Mouse (Mus musculus) limb, embryonic 15.5 days (tissue): ENCODE results near the gene Hpcal1. TPM values are rescaled to one million over a fixed set of nuclear protein-coding genes. Genes with fewer than 3 reads are reported as not detected.

Source experiments
- ATAC-seq: fragments of 200-750 bp; cut with Nextera tagmentation; 2 replicates; pipeline ENCODE4 v1.8.0; 2017; ENCODE audit warnings: low read depth, moderate TSS enrichment; ENCODE audit not compliant: insufficient number of reproducible peaks, low FRiP score, low TSS enrichment
- H3K27ac ChIP-seq: fragments of 300-500 bp; sonication (generic); 2 replicates; pipeline ENCODE4 v1.5.1; 2015; ENCODE audit warnings: moderate library complexity, mild to moderate bottlenecking, inconsistent platforms
- H3K27me3 ChIP-seq: fragments of 300-500 bp; sonication (generic); 2 replicates; pipeline ENCODE4 v1.6.1; 2015; ENCODE audit warnings: inconsistent platforms
- H3K36me3 ChIP-seq: fragments of 300-500 bp; sonication (generic); 2 replicates; pipeline ENCODE4 v1.6.1; 2015; ENCODE audit warnings: inconsistent platforms
- H3K4me1 ChIP-seq: fragments of 300-500 bp; sonication (generic); 2 replicates; pipeline ENCODE4 v1.6.1; 2015; ENCODE audit warnings: inconsistent platforms
- H3K4me2 ChIP-seq: fragments of 300-500 bp; sonication (generic); 2 replicates; pipeline ENCODE4 v1.6.1; 2015; ENCODE audit warnings: mild to moderate bottlenecking, inconsistent platforms
- H3K4me3 ChIP-seq: fragments of 300-500 bp; sonication (generic); 2 replicates; pipeline ENCODE4 v1.5.1; 2015; ENCODE audit warnings: mild to moderate bottlenecking, inconsistent platforms
- H3K9ac ChIP-seq: fragments of 300-500 bp; sonication (generic); 2 replicates; pipeline ENCODE4 v1.6.1; 2015; ENCODE audit warnings: inconsistent platforms
- H3K9me3 ChIP-seq: fragments of 300-500 bp; sonication (generic); 2 replicates; pipeline ENCODE4 v1.6.1; 2016; ENCODE audit warnings: inconsistent platforms
- WGBS: fragments of 180-500 bp; shearing (Covaris S2); methylation state at CpG from one replicate; pipeline ENCODE4 v1.1.7; 2015; 5-methylcytosine and 5-hydroxymethylcytosine counted together
- polyA plus RNA-seq: library from polyadenylated mRNA; unstranded; fragments of >200 nt; fragmentation: Nextera tagmentation; extraction: Ambion mirVana; gene quantifications from 2 replicates; pipeline ENCODE4 v1.2.1, GENCODE M21; 2015

The Hpcal1 gene
- polyA plus RNA-seq, 1 experiment from 2014 or later, result 39.1 TPM

DNA sequence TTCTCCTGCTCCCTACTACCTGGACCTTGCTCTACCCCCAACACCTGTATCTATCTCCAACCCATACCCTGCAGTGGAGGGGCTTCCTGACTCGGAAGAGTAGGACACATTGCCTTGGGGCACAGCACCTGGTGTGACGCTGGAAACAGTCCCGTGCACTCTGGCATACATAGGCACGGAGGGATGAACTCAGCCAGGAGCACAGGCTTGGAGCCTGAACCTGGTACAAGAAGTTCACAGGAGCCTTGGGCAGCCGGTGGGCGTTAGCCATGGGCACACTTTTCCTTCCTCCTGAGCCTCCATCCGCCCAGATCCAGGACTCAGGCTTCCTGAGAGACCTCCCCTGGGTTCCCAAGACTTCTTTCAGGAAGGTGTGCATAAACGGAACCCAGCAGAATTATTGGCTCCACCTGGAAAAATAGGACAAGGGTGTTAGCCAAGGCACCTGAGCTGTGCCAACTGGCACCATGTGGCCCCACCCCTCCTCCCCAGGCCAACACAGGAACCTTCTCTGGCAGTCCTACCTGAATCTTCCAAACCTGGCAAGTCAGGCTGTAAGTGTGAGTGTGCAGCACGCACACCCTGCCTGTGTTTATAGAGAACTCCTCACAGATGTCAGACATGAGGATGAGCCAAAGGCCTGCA lies 26.5 kb upstream of the Hpcal1 start:
- no peak overlapping the region for H3K4me3 ChIP-seq
- WGBS, result 60% methylated on average over 9 of the region's 9 CpGs
- no peak for ATAC-seq
- H3K9me3 ChIP-seq, result no peaks in the 10 kb centered on the region
- peaks cover 19% of the 10 kb centered on the region for H3K4me1 ChIP-seq
- H3K4me2 ChIP-seq, result no peak overlapping the region
- no peak overlapping the region for H3K9ac ChIP-seq
- no peaks in the 10 kb centered on the region for H3K27me3 ChIP-seq
- H3K36me3 ChIP-seq, result no peaks in the 10 kb centered on the region
- H3K27ac ChIP-seq, result no peak overlapping the region

DNA sequence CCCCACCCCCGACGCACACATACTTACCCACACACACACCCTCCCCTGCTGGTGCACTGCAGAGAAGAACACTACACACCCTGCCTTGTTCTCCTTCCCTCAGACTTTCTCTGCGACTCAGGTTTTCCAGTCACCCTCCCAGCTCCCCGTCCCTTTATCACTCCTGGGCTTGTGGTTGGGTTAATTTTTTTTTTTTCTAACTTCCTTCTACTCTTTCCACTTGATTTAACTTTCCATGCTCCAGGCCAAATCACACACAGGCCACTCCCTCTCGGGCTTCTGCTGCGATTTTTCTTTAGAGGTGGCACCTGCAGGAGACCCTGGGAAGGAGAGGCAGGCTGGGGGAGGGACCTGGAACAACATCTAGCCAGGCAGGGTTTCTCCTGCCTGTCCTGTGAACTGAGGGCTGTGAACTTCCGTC lies 24.7 kb upstream of the Hpcal1 start:
- no peak for ATAC-seq
- H3K27me3 ChIP-seq, result no peaks in the 10 kb centered on the region
- no peaks in the 10 kb centered on the region for H3K9me3 ChIP-seq
- WGBS, result 42% methylated on average over 7 of the region's 7 CpGs
- no peaks in the 10 kb centered on the region for H3K36me3 ChIP-seq
- H3K9ac ChIP-seq, result no peak overlapping the region
- no peak overlapping the region for H3K4me3 ChIP-seq
- H3K4me1 ChIP-seq, result peaks cover 19% of the 10 kb centered on the region
- H3K27ac ChIP-seq, result 0 out of 2 replicates have a peak overlapping the region, but pooled peaks have one; percentile 22
- no peak overlapping the region for H3K4me2 ChIP-seq

DNA sequence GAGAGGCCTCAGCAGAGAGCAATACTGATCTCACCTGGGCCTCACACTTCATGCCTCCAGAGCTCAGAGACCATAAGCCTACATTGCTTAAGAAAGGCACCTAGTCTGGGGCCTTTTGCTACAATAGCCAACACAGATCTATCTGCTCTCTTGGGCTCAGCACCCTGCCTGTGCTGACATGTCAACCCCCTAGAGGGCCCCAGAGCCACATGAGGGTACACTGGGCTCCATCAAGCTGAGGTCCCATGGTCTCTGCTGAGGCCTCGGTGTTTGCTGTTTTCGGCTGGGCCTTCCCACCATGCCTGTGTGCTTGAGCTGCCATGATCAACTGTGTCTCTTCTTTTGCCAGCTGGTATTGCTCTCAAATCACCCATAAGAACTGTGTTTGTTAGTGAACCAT lies 24.0 kb upstream of the Hpcal1 start:
- ATAC-seq, result no peak
- Histone ChIP-seq H3K4me2 (no peak overlapping the region), H3K9ac (no peak overlapping the region), H3K4me3 (no peak overlapping the region), H3K27ac (no peak overlapping the region), H3K4me1 (peaks cover 15% of the 10 kb centered on the region), H3K36me3 (no peaks in the 10 kb centered on the region), H3K27me3 (no peaks in the 10 kb centered on the region), H3K9me3 (no peaks in the 10 kb centered on the region)
- 68% methylated on average over 2 of the region's 2 CpGs for WGBS

DNA sequence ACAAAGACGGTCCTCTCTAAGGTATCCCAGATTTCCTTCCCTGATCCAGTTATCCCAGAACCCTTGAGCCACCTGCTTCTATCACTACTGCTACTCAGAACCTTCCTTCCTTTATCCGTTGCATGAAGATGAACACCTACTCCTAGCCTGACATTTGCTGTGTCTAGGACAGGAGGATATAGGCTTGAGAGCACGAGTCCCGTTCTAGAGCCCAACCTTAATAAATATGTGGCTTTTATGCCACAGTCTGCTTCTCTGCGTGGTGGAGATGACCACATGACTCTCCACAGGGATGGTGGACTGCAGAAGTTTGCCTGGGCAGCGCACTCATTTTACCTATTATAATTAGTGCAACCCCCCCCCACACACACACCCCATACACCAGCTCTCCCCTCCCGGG lies 16.9 kb upstream of the Hpcal1 start:
- Histone ChIP-seq H3K36me3 (no peaks in the 10 kb centered on the region), H3K4me1 (0 out of 2 replicates have a peak, but pooled peaks cover 3% of the 10 kb centered on the region), H3K4me3 (no peak overlapping the region), H3K4me2 (no peak overlapping the region), H3K9me3 (no peaks in the 10 kb centered on the region), H3K27me3 (no peaks in the 10 kb centered on the region), H3K27ac (no peak overlapping the region), H3K9ac (no peak overlapping the region)
- ATAC-seq, result no peak
- WGBS, result 50% methylated on average over 7 of the region's 7 CpGs

DNA sequence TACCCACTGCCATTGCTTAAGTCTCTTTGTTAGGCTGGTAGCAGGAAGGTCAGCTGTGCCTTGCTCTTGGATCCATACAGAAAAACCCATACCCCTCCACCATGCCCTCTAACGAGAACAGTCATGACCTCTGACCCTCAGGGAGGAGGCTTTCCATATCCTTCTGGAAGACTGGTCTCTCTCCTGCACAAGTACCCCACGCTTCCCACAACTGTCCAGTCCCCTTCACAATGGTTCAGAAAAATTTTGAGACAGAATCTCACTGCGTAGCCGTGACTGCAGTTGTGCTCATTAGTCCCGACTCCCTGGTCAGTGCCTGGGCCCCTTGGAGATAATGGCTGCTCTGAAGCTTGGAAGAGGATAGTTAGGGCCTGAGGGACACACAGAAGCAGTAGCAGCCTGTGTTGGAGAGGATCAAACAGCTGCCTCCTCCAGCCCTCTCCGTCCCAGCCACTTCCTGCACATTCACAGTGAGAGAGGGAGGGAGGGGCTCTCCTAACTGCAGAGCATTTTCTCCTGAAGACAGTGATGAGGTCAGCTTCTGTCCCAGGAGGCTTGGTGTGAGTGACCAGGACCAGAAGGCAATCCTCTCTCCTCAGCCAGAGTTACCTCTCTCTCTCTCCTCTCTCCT lies 16.4 kb upstream of the Hpcal1 start:
- no peak overlapping the region for H3K4me3 ChIP-seq
- ATAC-seq, result no peak
- no peak overlapping the region for H3K4me2 ChIP-seq
- no peak overlapping the region for H3K27ac ChIP-seq
- 41% methylated on average over 6 of the region's 6 CpGs for WGBS
- H3K4me1 ChIP-seq, result 0 out of 2 replicates have a peak, but pooled peaks cover 3% of the 10 kb centered on the region
- H3K36me3 ChIP-seq, result no peaks in the 10 kb centered on the region
- H3K9me3 ChIP-seq, result no peaks in the 10 kb centered on the region
- H3K9ac ChIP-seq, result no peak overlapping the region
- no peaks in the 10 kb centered on the region for H3K27me3 ChIP-seq

DNA sequence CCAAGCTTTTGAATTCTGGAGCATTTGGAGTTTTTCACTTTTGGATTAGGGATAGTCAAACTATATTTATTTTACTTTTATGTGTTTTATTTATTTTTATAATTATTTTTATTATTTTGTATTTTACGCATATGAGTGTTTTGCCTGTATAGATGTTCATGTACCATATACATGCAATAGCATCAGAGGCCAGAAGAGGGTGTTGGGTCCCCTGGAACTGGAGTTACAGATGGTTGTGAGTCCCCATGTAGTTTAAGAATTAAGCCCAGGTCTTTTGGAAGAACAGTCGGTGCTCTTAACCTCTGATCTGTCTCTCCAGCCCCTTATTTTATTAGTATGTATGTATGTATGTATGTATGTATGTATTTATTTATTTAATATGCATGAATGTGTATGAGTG lies 12.9 kb upstream of the Hpcal1 start:
- Histone ChIP-seq H3K4me1 (0 out of 2 replicates have a peak, but pooled peaks cover 3% of the 10 kb centered on the region), H3K9ac (no peak overlapping the region), H3K4me2 (no peak overlapping the region), H3K27me3 (no peaks in the 10 kb centered on the region), H3K36me3 (no peaks in the 10 kb centered on the region), H3K9me3 (no peaks in the 10 kb centered on the region), H3K4me3 (no peak overlapping the region), H3K27ac (no peak overlapping the region)
- no peak for ATAC-seq
- whole genome bisulfite sequencing, result 80% methylated on average over 2 of the region's 2 CpGs

DNA sequence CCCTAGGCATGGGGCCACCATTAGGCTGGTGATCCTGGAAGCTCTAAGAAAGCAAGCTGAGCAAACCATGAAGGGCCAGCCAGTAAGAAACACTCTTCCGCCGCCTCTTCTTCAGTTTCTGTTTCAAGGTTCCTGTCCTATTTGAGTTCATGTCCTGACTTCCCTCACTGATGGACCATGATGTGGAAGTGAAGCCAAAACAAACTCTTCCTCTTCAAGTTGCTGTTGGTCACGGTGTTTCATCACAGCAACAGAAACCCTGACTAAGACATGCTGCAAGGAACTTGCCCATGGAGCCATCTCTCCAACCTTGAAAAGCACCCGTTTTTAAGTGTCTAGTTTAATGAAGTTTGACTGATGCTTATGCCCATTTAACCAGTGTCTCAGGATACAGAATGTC lies 11.1 kb upstream of the Hpcal1 start:
- H3K9ac ChIP-seq, result no peak overlapping the region
- no peak overlapping the region for H3K4me2 ChIP-seq
- no peaks in the 10 kb centered on the region for H3K4me1 ChIP-seq
- no peak overlapping the region for H3K27ac ChIP-seq
- 87% methylated on average over 4 of the region's 4 CpGs for WGBS
- no peaks in the 10 kb centered on the region for H3K36me3 ChIP-seq
- no peak overlapping the region for H3K4me3 ChIP-seq
- no peaks in the 10 kb centered on the region for H3K9me3 ChIP-seq
- ATAC-seq, result no peak
- H3K27me3 ChIP-seq, result no peaks in the 10 kb centered on the region

DNA sequence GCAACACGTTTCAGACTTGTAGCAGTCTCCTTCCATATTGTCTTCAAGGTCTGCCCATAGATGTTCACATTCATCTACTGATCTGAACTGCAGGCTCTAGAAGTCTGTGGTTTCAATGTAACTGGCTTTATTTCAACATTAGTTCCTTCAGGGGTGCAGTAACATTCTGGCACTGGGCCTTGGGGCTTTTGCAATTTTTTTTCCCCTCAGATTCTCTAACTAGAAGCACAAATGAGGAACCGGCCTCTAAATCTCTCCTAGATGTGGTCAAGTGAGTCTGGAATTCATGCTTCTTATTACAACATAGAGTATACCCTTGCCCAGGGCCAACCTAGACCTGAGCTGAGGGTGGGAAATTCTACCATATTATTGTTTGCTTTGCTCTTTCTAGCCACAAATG lies 8.5 kb upstream of the Hpcal1 start:
- WGBS, result 85% methylated on average over 2 of the region's 2 CpGs

DNA sequence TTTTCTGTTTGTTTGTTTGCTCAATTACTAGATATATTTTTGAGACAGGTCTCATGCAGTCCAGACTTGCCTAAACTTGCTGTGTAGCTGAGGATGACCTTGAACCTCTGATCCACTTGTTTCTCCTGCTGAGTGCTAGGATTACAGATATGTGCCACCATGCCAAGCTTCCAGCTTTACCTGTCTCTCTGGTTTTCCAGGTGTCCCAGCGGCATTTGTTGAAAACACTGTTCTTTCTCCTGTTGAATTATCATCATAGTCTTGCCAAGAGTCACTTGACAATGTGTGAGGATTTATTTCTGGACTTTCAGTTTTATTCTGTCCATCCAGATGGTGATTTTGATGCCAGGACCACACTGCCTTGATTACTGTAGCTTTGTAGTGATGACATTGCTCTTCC lies 6.3 kb upstream of the Hpcal1 start:
- 85% methylated on average over 1 of the region's 1 CpGs for WGBS
- no peaks in the 10 kb centered on the region for H3K4me1 ChIP-seq
- no peak overlapping the region for H3K4me2 ChIP-seq
- no peak for ATAC-seq
- no peaks in the 10 kb centered on the region for H3K36me3 ChIP-seq
- no peaks in the 10 kb centered on the region for H3K27me3 ChIP-seq
- H3K4me3 ChIP-seq, result no peak overlapping the region
- H3K27ac ChIP-seq, result no peak overlapping the region
- no peaks in the 10 kb centered on the region for H3K9me3 ChIP-seq
- no peak overlapping the region for H3K9ac ChIP-seq

More for the DNA sequence above, 8.5 kb upstream of the Hpcal1 start:
- H3K27ac ChIP-seq, result no peak overlapping the region
- no peaks in the 10 kb centered on the region for H3K9me3 ChIP-seq
- H3K4me2 ChIP-seq, result no peak overlapping the region
- H3K27me3 ChIP-seq, result no peaks in the 10 kb centered on the region
- no peak overlapping the region for H3K4me3 ChIP-seq
- H3K4me1 ChIP-seq, result no peaks in the 10 kb centered on the region
- no peak for ATAC-seq
- H3K9ac ChIP-seq, result no peak overlapping the region
- H3K36me3 ChIP-seq, result no peaks in the 10 kb centered on the region

DNA sequence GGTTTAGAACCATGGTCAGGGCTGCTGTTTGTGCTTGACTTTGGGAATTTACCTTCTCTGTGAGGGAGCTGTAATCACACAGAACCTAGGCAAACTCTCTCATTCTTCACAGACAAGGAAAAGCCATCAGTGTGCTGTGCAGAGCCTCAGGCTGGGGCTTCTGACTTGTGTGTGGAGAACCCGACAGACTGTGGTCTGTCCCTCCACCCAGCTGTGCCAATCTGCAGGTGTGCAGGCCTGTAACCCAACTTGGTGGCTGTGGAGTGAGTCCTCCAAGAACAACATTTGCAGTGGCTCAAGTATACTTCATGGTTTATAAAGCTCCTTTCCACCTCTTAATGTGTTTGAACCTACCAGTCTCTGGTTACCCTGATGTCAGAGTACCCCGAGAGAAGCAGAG lies 4.5 kb upstream of the Hpcal1 start:
- no peaks in the 10 kb centered on the region for H3K27me3 ChIP-seq
- no peak overlapping the region for H3K4me3 ChIP-seq
- peaks cover 3% of the 10 kb centered on the region for H3K4me1 ChIP-seq
- H3K4me2 ChIP-seq, result no peak overlapping the region
- no peaks in the 10 kb centered on the region for H3K36me3 ChIP-seq
- no peaks in the 10 kb centered on the region for H3K9me3 ChIP-seq
- no peak overlapping the region for H3K27ac ChIP-seq
- 54% methylated on average over 2 of the region's 2 CpGs for WGBS
- ATAC-seq, result no peak
- H3K9ac ChIP-seq, result no peak overlapping the region

DNA sequence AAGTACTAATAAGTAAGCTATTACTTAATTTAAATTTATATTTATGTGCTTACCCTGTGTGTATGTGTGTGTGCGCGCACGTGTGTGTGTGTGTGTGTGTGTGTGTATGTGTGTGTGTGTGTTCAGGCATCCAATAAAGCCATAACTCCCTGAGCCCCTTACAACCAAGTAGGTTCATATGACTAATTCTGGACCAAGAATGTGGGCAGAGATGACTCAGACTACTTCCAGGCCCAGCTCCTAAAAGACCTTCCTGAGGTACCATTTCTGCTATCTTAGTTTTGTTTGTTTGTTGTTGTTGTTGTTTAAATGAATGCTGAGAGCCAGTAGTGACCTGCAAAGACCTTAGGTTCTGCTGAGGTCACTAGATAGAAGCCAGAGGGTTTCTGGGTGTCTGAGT lies 1.7 kb upstream of the Hpcal1 start:
- Histone ChIP-seq H3K27me3 (no peaks in the 10 kb centered on the region), H3K9me3 (no peaks in the 10 kb centered on the region), H3K27ac (no peak overlapping the region), H3K4me3 (no peak overlapping the region), H3K4me2 (no peak overlapping the region), H3K4me1 (peaks cover 27% of the 10 kb centered on the region), H3K36me3 (no peaks in the 10 kb centered on the region), H3K9ac (no peak overlapping the region)
- ATAC-seq, result no peak
- WGBS, result 98% methylated on average over 3 of the region's 3 CpGs

DNA sequence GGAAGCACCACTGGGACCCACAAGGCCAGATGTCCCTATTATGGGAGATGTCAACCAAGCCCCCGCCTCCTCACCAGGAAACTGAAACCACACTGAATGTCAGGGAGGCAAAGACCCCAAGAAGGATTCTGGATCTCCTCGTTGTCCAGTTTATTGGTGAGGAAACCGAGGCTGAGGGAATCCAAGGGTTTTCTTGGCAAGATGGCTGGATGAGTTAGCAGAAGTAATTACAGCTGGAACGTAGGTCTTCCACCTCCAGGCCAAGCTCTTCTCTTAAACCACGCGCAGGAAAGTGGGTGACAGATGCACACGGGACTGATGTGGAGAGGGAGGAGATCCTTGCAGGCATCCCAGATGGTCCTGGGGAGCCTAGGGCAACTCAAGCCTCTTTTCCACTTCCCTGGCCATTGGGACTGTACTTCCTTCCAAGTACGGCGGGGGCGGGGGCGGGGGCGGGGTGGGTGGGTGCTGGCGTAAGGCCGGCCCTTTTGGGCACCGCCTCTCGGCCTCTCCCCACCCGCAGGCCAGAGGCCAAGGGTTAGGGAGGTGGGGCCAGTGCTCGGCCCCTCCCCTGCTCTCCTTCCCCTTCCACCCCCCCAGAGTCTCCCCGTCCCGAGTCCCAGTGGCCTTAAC lies 609 bp upstream of the Hpcal1 start:
- peak overlapping the region; percentile 96 for H3K4me2 ChIP-seq
- peak overlapping the region; percentile 17; the same call in 1 of the 2 replicates for H3K9ac ChIP-seq
- no peaks in the 10 kb centered on the region for H3K36me3 ChIP-seq
- ATAC-seq, result peak; percentile 75; the same call in 1 of the 2 replicates
- H3K4me1 ChIP-seq, result peaks cover 34% of the 10 kb centered on the region
- no peaks in the 10 kb centered on the region for H3K9me3 ChIP-seq
- H3K27ac ChIP-seq, result peak overlapping the region; percentile 43; the same call in 1 of the 2 replicates
- H3K27me3 ChIP-seq, result no peaks in the 10 kb centered on the region
- 11% methylated on average over 19 of the region's 20 CpGs for WGBS
- H3K4me3 ChIP-seq, result peak overlapping the region; percentile 75
